Mouse (Mus musculus) cerebral cortex, adult 2 months (tissue): ENCODE results near the gene Erbin.

Source experiments
- WGBS: fragments of 180-500 bp; shearing (Covaris S2); methylation state at CpG from one replicate; pipeline ENCODE4 v1.1.7; 2018; 5-methylcytosine and 5-hydroxymethylcytosine counted together

Erbin gene

DNA sequence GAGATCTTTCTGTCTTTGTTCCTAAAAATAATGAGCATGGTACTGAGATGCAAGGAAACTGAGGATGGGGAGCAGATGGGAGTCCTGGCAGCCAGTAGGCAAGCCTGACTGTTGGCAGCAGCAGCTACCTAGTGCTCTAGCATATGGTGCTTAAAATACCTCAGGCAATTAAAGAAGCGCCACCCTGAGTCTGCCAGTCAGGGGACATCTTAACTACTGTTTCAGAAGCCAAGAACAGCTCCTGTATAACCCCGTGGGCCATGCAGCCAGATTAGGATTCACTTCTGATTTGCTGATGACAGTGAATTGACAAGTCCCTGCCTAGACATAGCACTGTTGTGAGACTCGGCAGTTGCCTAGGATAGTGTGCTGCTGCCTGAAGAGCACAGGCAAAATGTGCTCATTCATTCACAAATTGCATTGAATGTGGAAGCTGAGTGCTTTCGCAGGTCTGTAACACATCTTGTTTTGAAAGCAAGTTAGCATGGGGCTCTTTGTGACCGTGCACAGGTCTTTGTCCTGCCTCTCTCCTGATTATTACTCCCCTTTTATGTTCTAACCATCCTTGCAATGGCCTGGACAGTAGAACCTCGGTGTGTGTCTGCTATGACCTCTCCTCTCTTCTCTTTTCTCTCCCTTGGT lies 114.0 kb downstream of the Erbin start:
- WGBS = 20% methylated on average over 6 of the region's 6 CpGs

DNA sequence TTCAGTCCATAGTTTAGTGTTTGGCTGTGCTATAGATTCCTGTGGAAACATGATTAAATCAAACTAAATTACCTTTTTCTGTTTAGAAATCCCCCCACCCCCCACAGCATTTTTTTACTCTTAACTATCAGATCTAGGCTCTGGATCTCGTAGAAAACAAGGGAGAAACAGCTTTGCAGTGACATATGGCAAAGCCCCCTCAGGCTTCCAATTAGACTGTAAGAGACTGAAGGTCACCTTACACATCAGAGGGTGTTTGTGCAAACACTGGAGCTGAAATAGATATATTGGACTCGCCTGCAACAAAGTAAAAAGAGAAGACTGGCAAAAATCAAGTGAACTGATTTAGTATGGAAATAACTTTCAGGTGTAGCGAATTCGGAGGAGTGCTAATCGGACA lies 116.6 kb downstream of the Erbin start:
- 69% methylated on average over 5 of the region's 5 CpGs for WGBS

DNA sequence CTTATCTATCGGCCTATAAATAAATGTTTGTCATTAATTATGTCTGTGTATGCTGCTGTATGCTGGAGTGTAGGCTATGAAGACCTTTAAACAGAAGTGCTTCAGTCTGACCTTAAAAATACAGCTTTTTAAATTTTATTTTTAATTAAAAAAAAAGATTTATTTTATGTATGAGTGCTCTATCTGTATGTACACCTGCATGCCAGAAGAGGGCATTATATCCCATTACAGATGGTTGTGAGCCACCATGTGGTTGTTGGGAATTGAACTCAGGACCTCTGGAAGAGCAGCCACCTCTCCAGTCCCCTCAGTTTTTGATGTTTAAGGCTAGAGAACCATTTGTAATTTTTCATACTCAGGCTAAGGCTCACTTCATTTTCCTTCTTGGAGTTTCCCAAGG lies 119.3 kb downstream of the Erbin start:
- WGBS = 97% methylated on average over 1 of the region's 1 CpGs

DNA sequence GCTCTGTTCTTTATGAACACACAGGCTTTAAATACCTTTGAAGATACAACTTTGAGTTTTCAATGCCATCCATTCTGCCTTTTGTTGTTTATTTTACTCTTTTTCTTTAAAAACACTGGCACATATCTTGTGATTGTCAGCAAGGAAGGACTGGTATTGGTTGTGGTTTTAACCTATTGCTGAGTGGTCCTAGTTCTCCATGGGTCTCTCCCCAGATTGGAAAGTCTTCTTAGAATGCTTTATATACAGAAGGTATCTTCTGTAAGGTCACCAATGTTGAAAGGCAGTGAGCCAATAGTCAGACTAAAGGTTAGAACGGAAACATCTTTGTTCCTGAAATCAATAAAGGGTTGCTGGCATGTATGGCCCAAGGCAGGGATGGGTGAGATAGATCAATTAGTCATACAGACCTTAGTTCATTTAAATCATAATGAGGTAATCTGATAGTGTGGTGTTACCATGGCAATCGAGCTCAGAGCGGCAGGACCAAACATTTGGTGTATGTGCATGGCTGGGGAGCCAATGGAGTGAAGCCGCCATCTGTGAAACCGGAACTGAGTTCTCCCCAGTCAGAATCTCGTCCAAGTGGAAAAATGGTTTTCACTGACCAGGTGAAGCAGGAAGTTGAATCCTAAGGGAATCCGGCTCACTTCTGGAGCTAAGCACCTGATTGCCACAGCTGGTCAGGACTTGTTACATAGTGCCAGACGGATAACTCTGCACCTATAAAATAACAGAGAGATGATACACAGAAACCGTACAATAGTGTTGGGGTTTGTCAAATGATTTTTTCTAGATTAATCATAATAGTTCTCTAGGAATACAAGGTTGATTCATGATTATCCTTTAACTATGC lies 125.4 kb downstream of the Erbin start:
- 66% methylated on average over 9 of the region's 9 CpGs for WGBS

DNA sequence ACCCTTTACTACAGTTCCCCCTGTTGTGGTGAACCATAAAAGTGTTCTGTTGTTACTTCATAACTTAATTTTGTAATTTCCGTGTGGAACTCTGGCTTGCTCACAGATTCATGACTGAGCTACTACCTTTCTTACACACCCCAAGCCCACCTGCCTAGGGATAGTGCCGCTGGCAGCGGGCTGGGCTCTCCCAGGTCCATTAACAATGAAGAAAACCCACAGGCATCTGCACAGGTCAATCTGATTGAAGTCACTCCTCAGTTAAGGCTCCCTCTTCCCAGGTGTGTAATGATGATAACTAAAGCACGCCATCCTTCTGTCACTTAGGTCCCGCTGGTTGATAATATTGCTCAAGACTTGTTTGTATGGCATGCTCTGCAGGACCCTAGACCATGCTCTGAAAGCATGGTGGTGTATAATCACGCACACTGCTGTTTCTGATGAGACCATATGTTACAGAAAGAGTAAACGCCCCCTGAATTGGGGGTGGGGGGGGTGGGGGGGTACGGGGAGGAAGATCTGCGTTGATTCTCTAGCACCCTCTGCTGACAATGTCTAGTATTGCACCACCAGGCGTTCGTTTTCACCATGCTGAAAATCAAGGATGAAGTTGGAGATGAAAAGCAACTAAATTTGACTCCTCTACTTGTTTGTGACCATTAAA lies 140.3 kb downstream of the Erbin start:
- 32% methylated on average over 11 of the region's 11 CpGs for WGBS

DNA sequence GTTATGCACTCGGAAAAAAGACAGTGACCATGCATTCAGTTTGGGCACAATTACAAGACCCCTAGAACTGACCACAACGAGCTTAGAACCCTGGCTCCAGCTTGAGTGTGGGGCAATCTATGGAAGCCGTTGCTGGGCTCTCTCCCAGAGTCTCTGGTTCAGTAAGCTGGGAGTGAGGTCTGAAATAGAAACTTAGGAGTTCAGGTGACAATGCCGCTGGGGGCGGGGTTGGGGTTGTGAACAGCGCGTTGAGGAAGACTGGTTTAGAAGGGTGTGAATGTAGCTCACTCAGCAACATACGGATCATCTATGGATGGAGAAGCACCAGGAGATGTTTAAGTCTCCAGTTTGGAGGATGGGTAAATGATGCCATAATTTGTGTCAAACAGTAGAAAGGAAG lies 143.2 kb downstream of the Erbin start:
- WGBS = 80% methylated on average over 8 of the region's 8 CpGs

GRCm38 (mm10) chr13:103774119-103774757 lies 146.1 kb downstream of the Erbin start, which contains the start of gene Srek1:
TSS of gene Srek1 (minus strand) at chr13:103774608.
- under 1% methylated on average over 81 of the region's 81 CpGs for WGBS

DNA sequence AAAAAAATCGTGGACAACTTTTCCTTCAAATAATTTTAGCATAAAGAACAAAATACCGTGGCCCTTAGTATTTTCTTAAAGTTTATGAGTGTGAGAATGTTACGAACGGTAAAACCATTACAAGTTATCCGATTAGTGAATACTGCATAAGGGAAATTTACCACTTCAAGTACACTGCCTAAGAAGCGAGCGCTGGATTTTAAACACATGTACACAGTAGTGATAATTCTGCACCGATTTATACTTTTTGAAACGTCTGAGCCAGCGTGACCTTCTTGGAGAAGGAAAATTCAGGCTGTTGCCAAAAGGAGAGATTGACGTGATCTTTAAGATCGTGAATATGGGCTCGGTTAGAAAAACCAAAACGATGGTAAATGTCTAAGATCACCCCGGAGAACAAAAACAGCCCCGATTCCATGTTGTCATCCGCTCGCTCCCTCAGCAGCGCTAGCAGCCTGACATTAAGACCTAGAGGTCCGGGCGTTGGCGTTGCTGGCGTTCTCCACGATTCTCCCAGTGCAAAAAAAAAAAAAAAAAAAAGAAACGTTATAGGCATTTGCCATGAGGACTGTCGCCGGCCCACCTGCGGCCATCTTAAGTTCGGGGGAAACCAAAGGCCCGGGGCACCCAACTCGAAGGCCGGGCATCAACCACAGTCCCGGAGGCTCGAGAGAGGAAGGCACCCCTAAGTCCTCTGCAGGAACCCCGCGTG lies 146.8 kb downstream of the Erbin start:
- WGBS = under 1% methylated on average over 36 of the region's 36 CpGs

DNA sequence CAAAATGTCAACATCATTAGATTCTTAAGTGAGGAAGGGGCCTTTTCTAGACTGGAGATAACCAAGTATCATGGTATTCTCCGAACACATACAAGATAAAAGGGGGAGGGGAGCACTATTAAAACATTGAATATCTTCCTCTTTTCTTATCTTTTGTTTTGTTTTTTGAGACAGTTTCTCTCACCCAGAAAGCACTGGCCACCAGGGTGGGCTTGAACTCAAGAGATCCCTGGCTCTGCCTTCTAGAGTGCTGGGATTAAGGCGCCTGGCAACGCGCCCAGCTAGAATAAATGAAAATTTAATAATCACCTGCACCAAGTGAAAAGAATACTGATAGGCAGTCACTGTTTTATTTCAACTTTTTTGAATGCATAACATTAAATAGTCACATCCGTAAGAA lies 147.4 kb downstream of the Erbin start:
- WGBS = 18% methylated on average over 5 of the region's 5 CpGs
